Mouse (Mus musculus) stomach, embryonic 16.5 days (tissue): ENCODE data around the gene Tbc1d2b. TPM values are rescaled to one million over a fixed set of nuclear protein-coding genes. Genes with fewer than 3 reads are reported as not detected.

Experiments used
- ATAC-seq: fragments of 200-750 bp; cut with Nextera tagmentation; 2 replicates; pipeline ENCODE4 v1.8.0; 2017; ENCODE audit warnings: moderate number of reproducible peaks, moderate TSS enrichment; ENCODE audit not compliant: insufficient read depth, low FRiP score
- H3K27ac ChIP-seq: fragments of 300-500 bp; sonication (generic); 2 replicates; pipeline ENCODE4 v1.5.1; 2014; ENCODE audit warnings: low read length
- H3K27me3 ChIP-seq: fragments of 300-500 bp; sonication (generic); 2 replicates; pipeline ENCODE4 v1.6.1; 2014; ENCODE audit warnings: low read length, control low read depth, mixed read lengths; ENCODE audit not compliant: control insufficient read depth, insufficient read depth
- H3K36me3 ChIP-seq: fragments of 300-500 bp; sonication (generic); 2 replicates; pipeline ENCODE4 v1.6.1; 2014; ENCODE audit warnings: low read length; ENCODE audit not compliant: control insufficient read depth, insufficient read depth
- H3K4me1 ChIP-seq: fragments of 300-500 bp; sonication (generic); 2 replicates; pipeline ENCODE4 v1.6.1; 2014; ENCODE audit warnings: low read length, control low read depth, mixed read lengths; ENCODE audit not compliant: control insufficient read depth, insufficient read depth
- H3K4me2 ChIP-seq: fragments of 300-500 bp; sonication (generic); 2 replicates; pipeline ENCODE4 v1.6.1; 2014; ENCODE audit warnings: low read depth, low read length, mixed read lengths
- H3K4me3 ChIP-seq: fragments of 300-500 bp; sonication (generic); replicated peaks from 2 replicates; pipeline ENCODE4 v1.5.1; 2014; ENCODE audit warnings: mild to moderate bottlenecking, low read length
- H3K9ac ChIP-seq: fragments of 300-500 bp; sonication (generic); 2 replicates; pipeline ENCODE4 v1.6.1; 2014; ENCODE audit warnings: low read length
- H3K9me3 ChIP-seq: fragments of 300-500 bp; sonication (generic); replicated peaks from 2 replicates; pipeline ENCODE4 v1.6.1; 2016; ENCODE audit warnings: low read length, control low read depth; ENCODE audit not compliant: control insufficient read depth
- WGBS: fragments of 180-500 bp; shearing (Covaris S2); extraction: QIAGEN DNeasy Blood & Tissue Kit; methylation state at CpG from one replicate; pipeline ENCODE4 v1.1.7; 2014; 5-methylcytosine and 5-hydroxymethylcytosine counted together
- polyA plus RNA-seq: library from polyadenylated mRNA; unstranded; fragments of >200 nt; fragmentation: Nextera tagmentation; extraction: Ambion mirVana; gene quantifications from 2 replicates; pipeline ENCODE4 v1.2.1, GENCODE M21; 2015

Tbc1d2b gene
- polyA plus RNA-seq, 1 experiment from 2014 or later: 15.4 TPM

GRCm38 (mm10) chr9:90270944-90271295, 316 bp upstream of the Tbc1d2b start:
- no peak for ATAC-seq
- Histone ChIP-seq H3K27me3 (no peaks in the 10 kb centered on the region), H3K9me3 (no peaks in the 10 kb centered on the region), H3K36me3 (no peaks in the 10 kb centered on the region), H3K9ac (peak overlapping the region; percentile 96), H3K4me2 (peak overlapping the region; percentile 93), H3K27ac (peak overlapping the region; percentile 91), H3K4me3 (peak overlapping the region; percentile 91), H3K4me1 (peaks cover 27% of the 10 kb centered on the region)
- 7% methylated on average over 11 of the region's 11 CpGs for WGBS

- H3K36me3 ChIP-seq: no peaks in the 10 kb centered on the region
- 10% methylated on average over 7 of the region's 7 CpGs for WGBS
- H3K27ac ChIP-seq: peak overlapping the region; percentile 91
- peak overlapping the region; percentile 96 for H3K9ac ChIP-seq
- H3K4me2 ChIP-seq: peak overlapping the region; percentile 93
- H3K27me3 ChIP-seq: no peaks in the 10 kb centered on the region
- ATAC-seq: peak; percentile 80
- H3K9me3 ChIP-seq: no peaks in the 10 kb centered on the region
- H3K4me3 ChIP-seq: peak overlapping the region; percentile 91
- peaks cover 14% of the 10 kb centered on the region; the same call in 1 of the 2 replicates for H3K4me1 ChIP-seq
These were observed 1.5 kb downstream of the Tbc1d2b start for GRCm38 (mm10) chr9:90269011-90269681.

- no peak for ATAC-seq
- Histone ChIP-seq H3K27ac (no peak overlapping the region), H3K36me3 (no peaks in the 10 kb centered on the region), H3K4me3 (no peak overlapping the region), H3K27me3 (no peaks in the 10 kb centered on the region), H3K9ac (no peak overlapping the region), H3K9me3 (no peaks in the 10 kb centered on the region), H3K4me1 (peaks cover 14% of the 10 kb centered on the region; the same call in 1 of the 2 replicates), H3K4me2 (no peak overlapping the region)
- 84% methylated on average over 10 of the region's 10 CpGs for WGBS
These were observed 3.7 kb downstream of the Tbc1d2b start for GRCm38 (mm10) chr9:90266926-90267325.

DNA sequence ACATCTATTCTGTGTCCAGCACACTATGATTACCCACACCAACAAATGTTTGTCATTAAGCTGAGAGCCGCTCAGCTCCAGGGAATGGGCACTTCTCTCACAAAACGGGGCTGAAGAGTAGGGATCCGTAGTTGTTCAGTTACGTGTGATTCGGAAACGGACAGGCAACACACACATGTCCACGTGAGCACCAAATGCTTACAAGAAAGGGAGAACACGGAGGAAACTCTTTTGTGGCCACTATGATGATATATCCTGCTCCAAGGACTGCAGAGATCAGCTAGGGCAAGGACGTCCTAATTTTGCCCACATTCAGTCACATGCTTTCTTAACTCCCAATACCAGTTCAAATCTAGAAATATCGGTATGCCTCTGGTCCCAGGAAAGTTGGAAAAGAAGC, 4.5 kb downstream of the Tbc1d2b start:
- H3K9me3 ChIP-seq: no peaks in the 10 kb centered on the region
- no peak for ATAC-seq
- H3K27ac ChIP-seq: no peak overlapping the region
- no peak overlapping the region for H3K4me2 ChIP-seq
- 89% methylated on average over 10 of the region's 10 CpGs for WGBS
- no peak overlapping the region for H3K9ac ChIP-seq
- no peaks in the 10 kb centered on the region for H3K36me3 ChIP-seq
- H3K27me3 ChIP-seq: no peaks in the 10 kb centered on the region
- H3K4me3 ChIP-seq: no peak overlapping the region
- H3K4me1 ChIP-seq: peaks cover 18% of the 10 kb centered on the region

DNA sequence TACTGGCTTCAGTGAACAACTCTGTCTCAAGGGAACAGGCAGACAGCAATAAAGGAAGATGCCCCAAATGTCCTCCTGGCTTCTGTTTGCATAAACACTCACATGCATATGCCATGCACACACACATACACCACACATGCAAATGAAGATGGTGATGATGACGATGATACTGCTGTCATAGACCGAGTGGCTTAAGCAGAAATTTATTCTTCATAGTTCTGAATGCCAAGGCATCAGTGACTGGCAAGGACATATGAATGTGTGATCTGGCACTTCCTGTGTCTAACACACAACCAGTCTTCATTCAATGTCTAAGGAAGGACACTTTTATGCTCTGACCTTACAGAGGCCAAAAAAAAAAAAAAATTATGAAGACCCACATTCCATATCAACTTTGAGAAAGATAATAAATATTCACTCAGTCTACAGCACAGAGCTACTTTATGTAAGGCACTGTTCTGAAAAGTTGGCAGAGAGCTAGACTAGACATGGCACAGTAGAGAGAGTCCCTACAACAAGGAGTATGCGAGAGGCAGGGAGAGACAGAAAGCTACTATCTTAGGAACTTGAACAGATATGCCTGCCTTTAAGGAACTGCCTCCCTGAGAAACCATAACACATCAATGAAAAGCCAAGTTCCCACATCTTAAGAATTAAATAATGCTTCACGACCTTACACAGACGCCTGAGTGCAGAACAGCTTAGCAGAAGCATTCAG, 5.1 kb downstream of the Tbc1d2b start:
- no peaks in the 10 kb centered on the region for H3K9me3 ChIP-seq
- H3K4me2 ChIP-seq: no peak overlapping the region
- H3K4me3 ChIP-seq: no peak overlapping the region
- no peak for ATAC-seq
- no peak overlapping the region for H3K27ac ChIP-seq
- H3K27me3 ChIP-seq: no peaks in the 10 kb centered on the region
- peaks cover 23% of the 10 kb centered on the region for H3K4me1 ChIP-seq
- H3K9ac ChIP-seq: no peak overlapping the region
- WGBS: 88% methylated on average over 5 of the region's 5 CpGs
- H3K36me3 ChIP-seq: no peaks in the 10 kb centered on the region

DNA sequence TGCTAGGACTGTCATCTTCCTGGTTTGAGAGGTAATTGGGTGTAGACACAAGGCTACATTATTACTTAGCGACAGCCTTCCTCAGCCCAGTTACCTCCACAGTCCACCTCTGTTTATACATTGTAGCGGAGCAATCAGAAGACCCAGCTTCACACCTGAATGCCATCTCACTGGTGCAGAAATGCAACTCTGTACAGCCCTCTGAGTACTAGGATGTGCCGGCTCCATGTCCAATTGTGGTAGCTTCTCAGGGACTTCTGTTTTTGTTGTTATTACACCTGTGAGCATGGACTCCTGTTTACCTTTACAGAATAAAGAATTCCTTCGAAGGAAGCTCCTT, 7.3 kb downstream of the Tbc1d2b start:
- Histone ChIP-seq H3K27ac (no peak overlapping the region), H3K4me3 (no peak overlapping the region), H3K4me1 (peaks cover 27% of the 10 kb centered on the region), H3K36me3 (no peaks in the 10 kb centered on the region), H3K27me3 (no peaks in the 10 kb centered on the region), H3K9ac (no peak overlapping the region), H3K4me2 (no peak overlapping the region), H3K9me3 (no peaks in the 10 kb centered on the region)
- ATAC-seq: no peak
- 89% methylated on average over 4 of the region's 4 CpGs for WGBS

GRCm38 (mm10) chr9:90262591-90263339, 7.8 kb downstream of the Tbc1d2b start:
- Histone ChIP-seq H3K9ac (no peak overlapping the region), H3K36me3 (no peaks in the 10 kb centered on the region), H3K9me3 (no peaks in the 10 kb centered on the region), H3K27ac (no peak overlapping the region), H3K4me2 (no peak overlapping the region), H3K27me3 (no peaks in the 10 kb centered on the region), H3K4me3 (no peak overlapping the region), H3K4me1 (peaks cover 30% of the 10 kb centered on the region)
- WGBS: 76% methylated on average over 7 of the region's 7 CpGs
- no peak for ATAC-seq

DNA sequence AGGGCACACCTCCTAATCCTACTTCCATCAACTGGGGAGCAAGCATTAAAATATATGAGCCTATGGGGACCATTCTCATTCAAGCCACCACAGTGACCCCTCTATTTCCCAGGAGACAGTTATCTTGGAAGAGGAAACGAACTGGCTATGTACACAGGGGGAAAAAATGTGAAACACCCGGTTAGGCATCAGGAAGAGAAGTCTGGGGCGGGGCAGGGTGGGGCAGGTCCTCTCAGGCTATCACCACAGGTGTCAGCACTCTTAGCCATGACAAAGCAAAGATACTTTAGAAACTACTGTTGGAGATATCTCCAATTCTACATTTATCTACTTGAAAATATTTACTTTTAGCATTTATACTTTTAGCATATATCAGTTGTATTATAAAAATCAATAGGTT, 8.5 kb downstream of the Tbc1d2b start:
- Histone ChIP-seq H3K4me3 (no peak overlapping the region), H3K9ac (no peak overlapping the region), H3K9me3 (no peaks in the 10 kb centered on the region), H3K36me3 (no peaks in the 10 kb centered on the region), H3K27me3 (no peaks in the 10 kb centered on the region), H3K27ac (no peak overlapping the region), H3K4me1 (peaks cover 30% of the 10 kb centered on the region), H3K4me2 (no peak overlapping the region)
- ATAC-seq: no peak
- 47% methylated on average over 3 of the region's 3 CpGs for WGBS
